Mouse (Mus musculus): Measurements from ENCODE around the gene Exog. TPM values are rescaled to one million over a fixed set of nuclear protein-coding genes. Genes with fewer than 3 reads are reported as not detected.
A peak's percentile ranks its signal among the peaks of the same experiment; 100 is the strongest.

Gene Exog
- polyA plus RNA-seq, 1 experiment from 2014 or later: 50.7 TPM

- no peak overlapping the region for H3K27ac ChIP-seq
These were observed 19.3 kb upstream of the Exog start for GRCm38 (mm10) chr9:119425217-119425975.

GRCm38 (mm10) chr9:119425976-119426415 lies 18.7 kb upstream of the Exog start:
- Histone ChIP-seq H3K9me3 (no peaks in the 10 kb centered on the region), H3K27me3 (no peaks in the 10 kb centered on the region), H3K4me1 (replicated peaks) (peaks cover 41% of the 10 kb centered on the region), H3K4me3 (replicated peaks) (no peak overlapping the region), H3K4me2 (replicated peaks) (no peak overlapping the region), H3K27ac (no peak overlapping the region), H3K9ac (replicated peaks) (no peak overlapping the region), H3K36me3 (peaks cover 39% of the 10 kb centered on the region)
- WGBS: 90% methylated on average over 13 of the region's 13 CpGs
- no peak for ATAC-seq

More at GRCm38 (mm10) chr9:119425217-119425975, 19.3 kb upstream of the Exog start:
- Histone ChIP-seq H3K4me2 (replicated peaks) (no peak overlapping the region), H3K36me3 (peaks cover 36% of the 10 kb centered on the region), H3K4me1 (replicated peaks) (peaks cover 47% of the 10 kb centered on the region), H3K9me3 (no peaks in the 10 kb centered on the region), H3K9ac (replicated peaks) (no peak overlapping the region), H3K27me3 (no peaks in the 10 kb centered on the region), H3K4me3 (replicated peaks) (no peak overlapping the region)
- peak; percentile 22; the same call in 1 of the 2 replicates for ATAC-seq
- 70% methylated on average over 7 of the region's 7 CpGs for WGBS

- Histone ChIP-seq H3K4me2 (replicated peaks) (no peak overlapping the region), H3K9ac (replicated peaks) (no peak overlapping the region), H3K27ac (no peak overlapping the region), H3K9me3 (no peaks in the 10 kb centered on the region), H3K27me3 (no peaks in the 10 kb centered on the region), H3K4me1 (replicated peaks) (peaks cover 40% of the 10 kb centered on the region), H3K36me3 (peaks cover 44% of the 10 kb centered on the region), H3K4me3 (replicated peaks) (no peak overlapping the region)
- 83% methylated on average over 7 of the region's 7 CpGs for WGBS
- ATAC-seq: no peak
These were observed 18.3 kb upstream of the Exog start for GRCm38 (mm10) chr9:119426483-119426882.

GRCm38 (mm10) chr9:119430311-119430710 lies 14.4 kb upstream of the Exog start:
- H3K9ac ChIP-seq (replicated peaks): no peak overlapping the region
- no peaks in the 10 kb centered on the region for H3K27me3 ChIP-seq
- no peaks in the 10 kb centered on the region for H3K9me3 ChIP-seq
- peaks cover 17% of the 10 kb centered on the region for H3K4me1 ChIP-seq (replicated peaks)
- no peak overlapping the region for H3K4me3 ChIP-seq (replicated peaks)
- 56% methylated on average over 7 of the region's 7 CpGs for WGBS
- peak; percentile 66 for ATAC-seq
- H3K27ac ChIP-seq: no peak overlapping the region
- no peak overlapping the region for H3K4me2 ChIP-seq (replicated peaks)
- H3K36me3 ChIP-seq: peaks cover 73% of the 10 kb centered on the region

- no peak for ATAC-seq
- 92% methylated on average over 2 of the region's 2 CpGs for WGBS
- Histone ChIP-seq H3K36me3 (peaks cover 84% of the 10 kb centered on the region), H3K9ac (replicated peaks) (no peak overlapping the region), H3K4me3 (replicated peaks) (no peak overlapping the region), H3K4me1 (replicated peaks) (no peaks in the 10 kb centered on the region), H3K27me3 (no peaks in the 10 kb centered on the region), H3K4me2 (replicated peaks) (no peak overlapping the region), H3K27ac (no peak overlapping the region), H3K9me3 (no peaks in the 10 kb centered on the region)
These were observed 8.9 kb upstream of the Exog start for GRCm38 (mm10) chr9:119435855-119436254.

GRCm38 (mm10) chr9:119438065-119438464 lies 6.7 kb upstream of the Exog start:
- ATAC-seq: no peak
- peaks cover 70% of the 10 kb centered on the region for H3K36me3 ChIP-seq

GRCm38 (mm10) chr9:119438498-119439000 lies 6.2 kb upstream of the Exog start:
- no peak overlapping the region for H3K27ac ChIP-seq
- 94% methylated on average over 9 of the region's 9 CpGs for WGBS
- H3K4me1 ChIP-seq (replicated peaks): no peaks in the 10 kb centered on the region
- H3K27me3 ChIP-seq: no peaks in the 10 kb centered on the region
- H3K9me3 ChIP-seq: no peaks in the 10 kb centered on the region
- peaks cover 65% of the 10 kb centered on the region for H3K36me3 ChIP-seq
- ATAC-seq: no peak
- no peak overlapping the region for H3K4me2 ChIP-seq (replicated peaks)
- no peak overlapping the region for H3K9ac ChIP-seq (replicated peaks)
- no peak overlapping the region for H3K4me3 ChIP-seq (replicated peaks)

More at GRCm38 (mm10) chr9:119438065-119438464, 6.7 kb upstream of the Exog start:
- no peaks in the 10 kb centered on the region for H3K27me3 ChIP-seq
- H3K4me1 ChIP-seq (replicated peaks): no peaks in the 10 kb centered on the region
- no peak overlapping the region for H3K9ac ChIP-seq (replicated peaks)
- no peaks in the 10 kb centered on the region for H3K9me3 ChIP-seq
- WGBS: 91% methylated on average over 12 of the region's 12 CpGs
- H3K27ac ChIP-seq: no peak overlapping the region
- no peak overlapping the region for H3K4me2 ChIP-seq (replicated peaks)
- no peak overlapping the region for H3K4me3 ChIP-seq (replicated peaks)

GRCm38 (mm10) chr9:119445737-119446136 lies 994 bp downstream of the Exog start:
- no peak overlapping the region for H3K27ac ChIP-seq
- peaks cover 14% of the 10 kb centered on the region for H3K4me1 ChIP-seq (replicated peaks)
- H3K4me2 ChIP-seq (replicated peaks): peak overlapping the region; percentile 90
- no peaks in the 10 kb centered on the region for H3K9me3 ChIP-seq
- WGBS: 41% methylated on average over 6 of the region's 6 CpGs
- peaks cover 44% of the 10 kb centered on the region for H3K36me3 ChIP-seq
- H3K9ac ChIP-seq (replicated peaks): peak overlapping the region; percentile 86
- H3K4me3 ChIP-seq (replicated peaks): peak overlapping the region; percentile 72
- ATAC-seq: no peak
- no peaks in the 10 kb centered on the region for H3K27me3 ChIP-seq

GRCm38 (mm10) chr9:119455967-119456366 lies 11.2 kb downstream of the Exog start:
- H3K36me3 ChIP-seq: peaks cover 60% of the 10 kb centered on the region
- no peaks in the 10 kb centered on the region for H3K9me3 ChIP-seq
- no peak overlapping the region for H3K4me3 ChIP-seq (replicated peaks)
- no peaks in the 10 kb centered on the region for H3K27me3 ChIP-seq
- no peak overlapping the region for H3K4me2 ChIP-seq (replicated peaks)
- no peak for ATAC-seq
- H3K4me1 ChIP-seq (replicated peaks): no peaks in the 10 kb centered on the region
- 90% methylated on average over 14 of the region's 14 CpGs for WGBS
- no peak overlapping the region for H3K9ac ChIP-seq (replicated peaks)
- H3K27ac ChIP-seq: no peak overlapping the region

- Histone ChIP-seq H3K9ac (replicated peaks) (no peak overlapping the region), H3K4me1 (replicated peaks) (no peaks in the 10 kb centered on the region), H3K4me2 (replicated peaks) (no peak overlapping the region), H3K9me3 (no peaks in the 10 kb centered on the region), H3K27me3 (no peaks in the 10 kb centered on the region), H3K4me3 (replicated peaks) (no peak overlapping the region), H3K36me3 (peaks cover 59% of the 10 kb centered on the region), H3K27ac (no peak overlapping the region)
- ATAC-seq: no peak
- 90% methylated on average over 14 of the region's 14 CpGs for WGBS
These were observed 12.4 kb downstream of the Exog start for GRCm38 (mm10) chr9:119457122-119457521.

- H3K27ac ChIP-seq: no peak overlapping the region
- H3K36me3 ChIP-seq: peaks cover 69% of the 10 kb centered on the region
- H3K4me1 ChIP-seq (replicated peaks): no peaks in the 10 kb centered on the region
- ATAC-seq: peak; percentile 77
- WGBS: 53% methylated on average over 8 of the region's 8 CpGs
- no peaks in the 10 kb centered on the region for H3K9me3 ChIP-seq
- H3K4me2 ChIP-seq (replicated peaks): no peak overlapping the region
- no peak overlapping the region for H3K9ac ChIP-seq (replicated peaks)
- H3K4me3 ChIP-seq (replicated peaks): no peak overlapping the region
- H3K27me3 ChIP-seq: no peaks in the 10 kb centered on the region
These were observed 15.7 kb downstream of the Exog start for GRCm38 (mm10) chr9:119460410-119460809.

- no peak for ATAC-seq
- Histone ChIP-seq H3K9ac (replicated peaks) (no peak overlapping the region), H3K27ac (no peak overlapping the region), H3K36me3 (peaks cover 76% of the 10 kb centered on the region), H3K4me3 (replicated peaks) (no peak overlapping the region), H3K27me3 (no peaks in the 10 kb centered on the region), H3K9me3 (no peaks in the 10 kb centered on the region), H3K4me1 (replicated peaks) (no peaks in the 10 kb centered on the region), H3K4me2 (replicated peaks) (no peak overlapping the region)
- 81% methylated on average over 6 of the region's 6 CpGs for WGBS
These were observed 20.3 kb downstream of the Exog start for GRCm38 (mm10) chr9:119465056-119465455.
